Mouse (Mus musculus) liver, embryonic 14.5 days (tissue): ENCODE data around the gene Tnfrsf1b. TPM values are rescaled to one million over a fixed set of nuclear protein-coding genes. Genes with fewer than 3 reads are reported as not detected.
"Not testable (repeated sequence)": the region's sequence is repeated elsewhere in the genome, so short reads cannot be mapped to it uniquely, and the experiment has no call there.

ENCODE experiments used
- ATAC-seq: fragments of 200-750 bp; cut with Nextera tagmentation; 2 replicates; pipeline ENCODE4 v1.8.0; 2017; ENCODE audit warnings: moderate number of reproducible peaks, mild to moderate bottlenecking, moderate library complexity; ENCODE audit not compliant: insufficient read depth
- DNase-seq, 3 experiments: peaks; one replicate each; pipeline ENCODE4 v3.0.0-alpha.2; 2012 to 2013; ENCODE audit warnings: low read depth in 3 of 3, low spot score in 3 of 3
- H3K27ac ChIP-seq: fragments of 300-500 bp; sonication (generic); 2 replicates; pipeline ENCODE4 v1.5.1; 2014; ENCODE audit warnings: moderate library complexity, mild to moderate bottlenecking, control low read depth, inconsistent platforms
- H3K27me3 ChIP-seq: fragments of 300-500 bp; sonication (generic); 2 replicates; pipeline ENCODE4 v1.6.1; 2014; ENCODE audit warnings: mild to moderate bottlenecking, low read length, moderate library complexity; ENCODE audit not compliant: control insufficient read depth, insufficient read depth
- H3K36me3 ChIP-seq: fragments of 300-500 bp; sonication (generic); replicated peaks from 2 replicates; pipeline ENCODE4 v1.6.1; 2014; ENCODE audit warnings: low read depth; ENCODE audit not compliant: control insufficient read depth, insufficient read depth
- H3K4me1 ChIP-seq, 2 experiments: fragments of 200-500 bp in 1 of 2; fragments of 300-500 bp in 1 of 2; sonication (generic) in 1 of 2; replicated peaks; 2 replicates each; pipeline ENCODE4 v1.6.1; 2012 to 2014; ENCODE audit warnings: antibody characterized with exemption in 1 of 2, inconsistent platforms in 1 of 2, low read length in 1 of 2; ENCODE audit not compliant: control insufficient read depth in 2 of 2, insufficient read depth in 2 of 2
- H3K4me2 ChIP-seq: fragments of 300-500 bp; sonication (generic); 2 replicates; pipeline ENCODE4 v1.6.1; 2014; ENCODE audit warnings: low read depth, mild to moderate bottlenecking, control low read depth, moderate library complexity
- H3K4me3 ChIP-seq, 2 experiments: fragments of 200-500 bp in 1 of 2; fragments of 300-500 bp in 1 of 2; sonication (generic) in 1 of 2; 2 replicates each; pipeline ENCODE4 v1.5.1; 2012 to 2014; ENCODE audit warnings: low read depth in 2 of 2, low read length in 2 of 2, mild to moderate bottlenecking in 2 of 2, control low read depth in 1 of 2, inconsistent platforms in 1 of 2, moderate library complexity in 1 of 2; ENCODE audit not compliant: insufficient read depth in 1 of 2
- H3K9ac ChIP-seq: fragments of 300-500 bp; sonication (generic); replicated peaks from 2 replicates; pipeline ENCODE4 v1.6.1; 2014; ENCODE audit warnings: mild to moderate bottlenecking, control low read depth, moderate library complexity
- H3K9me3 ChIP-seq: fragments of 300-500 bp; sonication (generic); 2 replicates; pipeline ENCODE4 v1.6.1; 2016; ENCODE audit warnings: low read length, mixed read lengths; ENCODE audit not compliant: control insufficient read depth
- CTCF ChIP-seq: IDR thresholded peaks from 2 replicates; pipeline ENCODE4 v1.5.1; 2016; ENCODE audit warnings: antibody characterized with exemption, low read depth, control low read depth
- EP300 ChIP-seq: IDR thresholded peaks from 2 replicates; pipeline ENCODE4 v1.6.1; 2016; ENCODE audit warnings: antibody characterized with exemption, low read depth
- WGBS: fragments of 180-500 bp; shearing (Covaris S2); extraction: QIAGEN DNeasy Blood & Tissue Kit; methylation state at CpG from one replicate; pipeline ENCODE4 v1.1.7; 2014; ENCODE audit not compliant: insufficient replicate concordance; 5-methylcytosine and 5-hydroxymethylcytosine counted together
- polyA plus RNA-seq, 2 experiments: library from polyadenylated mRNA; depleted of rRNA in 1 of 2; stranded (reverse) in 1 of 2; unstranded in 1 of 2; fragments of >200 nt; fragmentation: Nextera tagmentation in 1 of 2; extraction: Ambion mirVana in 1 of 2; gene quantifications; 2 replicates each; pipeline versions ENCODE4 v1.2.1 to v1.2.3; 2012 to 2014

The Tnfrsf1b gene
- polyA plus RNA-seq, 2 experiments = 3.2 to 4.7 TPM

DNA sequence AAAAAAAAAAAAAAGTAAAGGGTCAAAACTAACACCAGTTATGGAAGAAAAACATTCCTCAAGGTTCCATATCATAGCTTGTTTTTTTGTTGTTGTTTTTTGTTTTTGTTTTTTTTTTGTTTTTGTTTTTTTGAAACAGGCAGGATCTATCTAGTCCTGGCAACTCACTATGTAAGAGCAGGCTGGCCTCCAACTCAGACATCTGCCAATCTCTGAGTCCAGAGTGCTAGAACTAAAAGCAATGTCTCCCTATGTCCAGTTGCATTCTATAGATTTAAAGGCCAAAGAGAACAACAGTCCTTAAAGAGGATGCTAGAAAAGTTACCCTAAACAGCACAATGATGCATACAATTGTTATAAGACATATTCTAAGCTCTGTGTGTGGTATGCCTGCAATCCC lies 58.1 kb downstream of the Tnfrsf1b start:
- Histone ChIP-seq H3K4me2 (no peak overlapping the region), H3K36me3 (peaks cover 21% of the 10 kb centered on the region), H3K9me3 (no peaks in the 10 kb centered on the region), H3K27ac (no peak overlapping the region), H3K27me3 (no peaks in the 10 kb centered on the region), H3K9ac (no peak overlapping the region), H3K4me1 (peaks cover 9 to 13% of the 10 kb centered on the region in 2 experiments), H3K4me3 (no peak overlapping the region)
- ATAC-seq = no peak
- DNase-seq = no peak
- TF ChIP-seq EP300 = no peak
- TF ChIP-seq CTCF = no peak

DNA sequence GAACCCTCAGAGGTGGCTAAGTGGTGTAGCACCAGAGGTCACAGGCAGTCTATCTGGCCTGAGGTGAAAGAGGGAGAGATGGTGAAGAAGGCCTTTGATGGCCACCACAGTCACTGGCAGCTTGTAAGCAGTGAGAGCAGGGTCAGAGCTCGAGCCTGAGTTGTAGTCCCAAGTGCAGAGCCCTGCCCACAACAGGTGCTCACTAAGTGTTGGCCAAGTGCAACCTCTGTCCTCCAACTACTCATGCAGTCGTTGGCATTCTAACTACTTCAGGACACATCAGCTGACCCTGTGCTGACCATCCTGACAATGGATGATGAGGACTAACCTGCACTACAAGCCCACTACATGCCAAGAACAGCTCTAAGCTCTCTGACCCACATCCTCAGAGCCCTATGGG lies 59.1 kb downstream of the Tnfrsf1b start:
- no peaks in the 10 kb centered on the region for H3K27me3 ChIP-seq
- no peak for DNase-seq
- H3K27ac ChIP-seq = no peak overlapping the region
- no peaks in the 10 kb centered on the region for H3K9me3 ChIP-seq
- WGBS = 59% methylated on average over 2 of the region's 2 CpGs
- peaks cover 4% of the 10 kb centered on the region in 2 experiments; a peak in 3 of 4 replicates for H3K4me1 ChIP-seq
- no peak overlapping the region for H3K4me2 ChIP-seq
- TF ChIP-seq EP300 (no peak), CTCF (no peak)
- H3K36me3 ChIP-seq = peaks cover 23% of the 10 kb centered on the region
- H3K4me3 ChIP-seq = no peak overlapping the region
- H3K9ac ChIP-seq = no peak overlapping the region
- ATAC-seq = no peak

DNA sequence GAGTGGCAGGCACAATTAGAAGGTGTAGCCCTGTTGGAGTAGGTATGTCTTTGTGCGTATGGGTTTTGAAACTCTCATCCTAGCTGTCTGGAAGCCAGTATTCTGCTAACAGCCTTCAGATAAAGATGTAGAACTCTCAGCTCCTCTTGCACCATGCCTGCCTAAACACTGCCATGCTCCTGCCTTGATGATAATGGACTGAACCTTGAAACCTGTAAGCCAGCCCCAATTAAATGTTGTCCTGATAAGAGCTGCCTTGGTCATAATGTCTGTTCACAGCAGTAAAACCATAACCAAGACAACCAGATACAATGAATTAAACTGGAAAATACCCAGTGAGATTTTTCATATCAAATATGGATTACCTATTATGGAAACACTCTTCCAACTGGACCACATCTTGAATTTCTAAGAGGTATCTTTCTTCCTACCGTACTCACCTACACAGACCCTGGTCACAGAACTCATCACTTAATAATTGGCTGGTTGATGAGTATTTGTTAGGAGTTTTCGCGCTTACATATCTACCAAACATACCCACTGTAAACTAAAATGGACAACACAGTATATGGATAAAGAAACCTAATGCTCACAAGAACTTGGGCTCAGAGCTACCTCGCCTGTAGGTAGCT lies 67.6 kb downstream of the Tnfrsf1b start:
- WGBS = 87% methylated on average over 5 of the region's 5 CpGs
- TF ChIP-seq EP300 = no peak
- no peak for TF ChIP-seq CTCF
- Histone ChIP-seq H3K27ac (no peak overlapping the region), H3K4me1 (no peaks in the 10 kb centered on the region), H3K27me3 (no peaks in the 10 kb centered on the region), H3K36me3 (peaks cover 19% of the 10 kb centered on the region), H3K4me2 (no peak overlapping the region), H3K9ac (no peak overlapping the region), H3K4me3 (no peak overlapping the region), H3K9me3 (no peaks in the 10 kb centered on the region)
- no peak for ATAC-seq
- DNase-seq = no peak

DNA sequence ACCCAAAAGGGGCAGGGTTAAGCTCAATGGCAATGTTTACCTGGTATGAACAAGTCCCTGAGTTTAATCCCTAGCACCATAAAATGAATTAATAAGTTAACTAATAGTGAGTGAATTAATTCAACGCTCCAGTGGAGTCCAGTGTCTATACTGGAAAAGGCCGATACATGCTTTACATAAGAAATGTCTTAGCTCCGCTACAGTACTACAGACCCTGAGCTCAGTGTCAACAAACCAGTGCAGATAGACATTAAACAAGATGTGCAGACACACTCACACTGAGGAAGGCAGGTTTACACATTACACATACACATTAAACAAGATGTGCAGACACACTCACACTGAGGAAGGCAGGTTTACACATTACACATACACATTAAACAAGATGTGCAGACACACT lies 81.1 kb downstream of the Tnfrsf1b start:
- H3K9ac ChIP-seq, H3K9me3 ChIP-seq, H3K4me3 ChIP-seq, DNase-seq, H3K4me2 ChIP-seq, H3K27me3 ChIP-seq, H3K27ac ChIP-seq, H3K4me1 ChIP-seq, ATAC-seq: not testable (repeated sequence)
- H3K36me3 ChIP-seq = peaks cover 56% of the 10 kb centered on the region
- 86% methylated on average over 3 of the region's 3 CpGs for WGBS

DNA sequence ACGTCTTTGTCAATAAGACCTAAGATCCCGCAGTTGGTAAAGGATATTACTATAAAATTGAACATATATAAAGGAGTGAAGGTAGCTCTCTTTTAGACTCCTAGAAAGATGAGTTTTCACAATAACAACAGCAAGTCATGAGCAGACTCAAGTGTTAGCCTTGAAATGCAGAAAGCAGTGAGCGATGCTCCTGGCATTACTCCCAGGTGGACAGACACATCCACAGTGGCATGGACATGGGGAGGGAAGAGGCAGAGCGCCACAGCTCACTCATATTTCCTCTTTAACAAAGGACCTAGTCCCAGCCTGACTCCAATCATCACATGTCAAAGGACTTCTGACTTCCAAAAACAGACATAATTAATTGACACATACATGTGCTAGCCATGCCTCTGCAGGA lies 82.6 kb downstream of the Tnfrsf1b start:
- 86% methylated on average over 4 of the region's 4 CpGs for WGBS
- Histone ChIP-seq H3K4me3 (no peak overlapping the region), H3K36me3 (peaks cover 56% of the 10 kb centered on the region), H3K4me1 (no peaks in the 10 kb centered on the region), H3K27ac (no peak overlapping the region), H3K27me3 (no peaks in the 10 kb centered on the region), H3K9ac (no peak overlapping the region), H3K4me2 (no peak overlapping the region), H3K9me3 (no peaks in the 10 kb centered on the region)
- DNase-seq (no peak), ATAC-seq (no peak)
- TF ChIP-seq EP300 = no peak
- TF ChIP-seq CTCF = no peak

Other genes with a start within 250 kb of the Tnfrsf1b start
- gene Vps13d, start 51.9 kb downstream of the Tnfrsf1b start, polyA plus RNA-seq (2012; rRNA removed) = 3.9 and 7.1 TPM in 2 replicates
- 4.8 and 5.3 TPM in 2 replicates for gene Vps13d, start 51.9 kb downstream of the Tnfrsf1b start, polyA plus RNA-seq (2014; fragmentation: Nextera tagmentation; extraction: Ambion mirVana)
- gene Tnfrsf8, start 68.3 kb upstream of the Tnfrsf1b start, polyA plus RNA-seq (2012; rRNA removed) = 0.02 and 0.03 TPM in 2 replicates
- gene Tnfrsf8, start 68.3 kb upstream of the Tnfrsf1b start, polyA plus RNA-seq (2014; fragmentation: Nextera tagmentation; extraction: Ambion mirVana) = 0.05 TPM in 2 replicates